Mouse (Mus musculus) kidney, adult 2 months (tissue): ENCODE measurements around the gene D130052B06Rik.

Experiments
- CTCF ChIP-seq: fragments of 200-500 bp; conservative IDR thresholded peaks from 2 replicates; pipeline ENCODE4 v1.5.1; 2011; ENCODE audit warnings: low read depth, mild to moderate bottlenecking, control low read depth, low read length, moderate library complexity, mixed read lengths; ENCODE audit not compliant: insufficient read depth, insufficient read length
- POLR2A ChIP-seq: fragments of 200-500 bp; IDR thresholded peaks from one replicate; pipeline ENCODE4 v1.6.1; 2011; ENCODE audit warnings: low read depth, low read length, control low read depth

- TF ChIP-seq POLR2A (no peak), CTCF (no peak)
These were observed 50.3 kb downstream of the D130052B06Rik start for GRCm38 (mm10) chr11:33649358-33649757.
